Mouse (Mus musculus): ENCODE results near the gene Kif19a.

Kif19a gene

DNA sequence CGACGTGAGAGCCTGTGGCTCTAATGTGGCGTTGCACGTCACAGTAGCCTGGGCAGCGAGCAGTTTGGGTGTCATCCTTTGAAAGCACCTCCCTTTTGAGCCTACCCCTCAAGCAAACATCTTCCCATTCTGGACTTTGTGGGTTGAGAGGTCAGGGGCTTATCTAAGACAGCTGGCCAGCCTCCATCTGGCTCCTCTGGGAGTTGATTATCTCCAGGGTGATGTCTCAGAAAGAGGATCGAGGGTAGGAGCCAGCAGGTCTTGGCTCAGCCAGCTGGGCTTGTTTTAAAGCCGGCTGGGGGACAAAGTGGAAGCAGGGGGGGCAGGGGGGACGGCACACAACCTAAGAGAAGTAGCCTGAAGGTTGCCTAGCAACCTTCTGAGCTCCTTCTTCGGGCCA is 14.9 kb downstream of the Kif19a start:
- no peak for DNase-seq (ENCODE audit: low spot score)

DNA sequence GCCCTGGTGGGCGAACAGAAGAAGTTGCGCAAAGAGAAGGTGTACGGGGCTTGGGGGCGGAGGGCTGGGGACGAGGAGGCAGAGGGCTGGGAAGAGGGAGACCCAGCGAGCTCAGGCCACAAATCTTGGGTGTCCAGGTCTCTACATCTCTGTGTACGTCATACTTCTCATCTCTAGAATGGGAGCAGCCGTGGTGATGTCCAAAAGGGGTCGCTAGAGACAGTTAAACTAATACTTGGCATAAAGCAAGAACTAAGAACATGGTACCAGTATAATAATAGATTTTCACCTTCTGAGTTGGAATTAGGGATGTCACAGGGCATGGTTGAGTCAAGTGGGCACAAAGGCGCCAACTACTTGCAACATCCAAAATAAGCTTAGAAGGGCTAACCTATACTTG is 20.7 kb downstream of the Kif19a start:
- DNase-seq (ENCODE audit: low spot score), result no peak

DNA sequence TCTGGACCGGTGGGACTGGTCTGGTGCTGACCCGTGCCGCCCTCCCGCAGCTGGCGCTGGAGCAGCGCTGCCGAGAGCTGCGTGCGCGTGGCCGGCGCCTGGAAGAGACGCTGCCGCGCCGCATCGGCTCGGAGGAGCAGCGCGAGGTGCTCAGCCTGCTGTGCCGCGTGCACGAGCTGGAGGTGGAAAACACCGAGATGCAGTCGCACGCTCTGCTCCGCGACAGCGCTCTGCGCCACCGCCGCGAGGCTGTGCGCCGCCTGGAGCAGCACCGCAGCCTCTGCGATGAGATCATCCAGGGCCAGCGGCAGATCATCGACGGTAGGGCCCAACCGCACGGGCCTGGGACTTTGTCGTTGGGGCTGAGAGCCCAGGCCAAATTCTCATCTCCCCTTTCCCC is 21.1 kb downstream of the Kif19a start:
- no peak for DNase-seq (ENCODE audit: low spot score)

DNA sequence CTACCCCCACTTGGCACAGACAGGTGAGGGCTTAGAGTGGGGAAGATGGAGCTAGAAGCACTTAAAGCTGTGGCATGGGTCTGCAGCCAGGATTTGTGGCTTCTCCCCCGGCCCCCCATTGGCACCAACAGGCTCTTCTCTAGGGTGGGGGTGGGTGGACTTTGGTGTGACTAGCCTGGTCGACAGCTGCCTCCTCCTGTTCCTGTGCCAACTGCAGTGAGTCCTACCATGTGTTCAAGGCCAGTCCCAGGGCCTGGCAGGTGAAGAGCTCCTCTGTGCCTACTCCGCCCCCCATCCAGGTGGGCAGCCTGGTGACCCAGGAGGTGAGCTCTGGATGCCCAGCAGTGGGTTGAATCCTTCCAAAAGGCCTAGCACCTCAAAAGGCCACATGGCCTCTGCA is 22.4 kb downstream of the Kif19a start:
- DNase-seq (ENCODE audit: low spot score), result no peak

DNA sequence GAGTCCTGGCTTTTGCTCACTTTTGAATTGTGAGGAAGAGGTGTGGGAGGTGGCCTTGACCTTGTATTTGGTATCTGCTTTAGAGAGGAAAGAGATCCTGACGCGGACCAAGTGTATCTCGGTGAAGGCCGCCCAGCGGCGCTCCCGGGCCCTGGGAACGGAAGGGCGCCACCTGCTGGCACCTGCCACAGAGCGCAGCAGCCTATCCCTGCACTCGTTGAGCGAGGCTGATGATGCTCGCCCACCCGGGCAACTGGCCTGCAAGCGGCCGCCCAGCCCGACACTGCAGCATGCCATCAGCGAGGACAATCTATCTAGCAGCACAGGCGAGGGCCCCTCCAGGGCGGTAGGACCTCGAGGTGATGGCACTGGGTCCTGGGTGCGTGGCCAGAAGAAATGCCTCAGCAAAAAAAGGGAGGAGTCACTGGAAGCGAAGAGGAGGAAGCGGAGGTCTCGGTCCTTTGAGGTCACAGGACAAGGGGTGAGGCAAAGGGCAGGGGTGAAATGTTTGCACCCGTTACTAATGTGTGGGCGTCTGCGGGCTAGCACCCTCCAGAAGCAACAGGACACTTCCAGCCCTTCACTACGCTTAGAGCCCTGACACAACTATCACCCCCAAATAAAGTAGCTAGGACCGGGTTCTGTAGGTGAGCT is 24.0 kb downstream of the Kif19a start:
- DNase-seq (ENCODE audit: low spot score), result peak; percentile 79

DNA sequence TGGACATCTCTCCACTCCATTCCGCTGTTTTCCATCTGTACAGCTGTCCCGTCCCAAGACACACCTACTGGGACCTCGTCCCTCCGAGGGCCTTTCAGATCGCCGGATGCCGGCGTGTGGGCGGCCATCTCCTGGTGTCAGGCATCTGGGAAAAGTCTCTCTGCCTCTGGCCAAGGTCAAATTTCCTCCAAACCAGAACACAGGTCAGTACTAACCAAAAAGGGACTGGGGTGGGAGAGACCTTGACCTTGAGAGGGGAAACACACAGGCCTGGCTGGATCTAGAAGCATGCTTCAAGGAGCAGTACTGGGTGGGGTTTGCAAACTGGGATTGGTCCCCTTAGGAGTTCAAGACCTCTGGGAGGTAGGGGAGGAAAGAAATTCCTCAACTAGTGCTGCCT is 24.5 kb downstream of the Kif19a start:
- no peak for DNase-seq (ENCODE audit: low spot score)

DNA sequence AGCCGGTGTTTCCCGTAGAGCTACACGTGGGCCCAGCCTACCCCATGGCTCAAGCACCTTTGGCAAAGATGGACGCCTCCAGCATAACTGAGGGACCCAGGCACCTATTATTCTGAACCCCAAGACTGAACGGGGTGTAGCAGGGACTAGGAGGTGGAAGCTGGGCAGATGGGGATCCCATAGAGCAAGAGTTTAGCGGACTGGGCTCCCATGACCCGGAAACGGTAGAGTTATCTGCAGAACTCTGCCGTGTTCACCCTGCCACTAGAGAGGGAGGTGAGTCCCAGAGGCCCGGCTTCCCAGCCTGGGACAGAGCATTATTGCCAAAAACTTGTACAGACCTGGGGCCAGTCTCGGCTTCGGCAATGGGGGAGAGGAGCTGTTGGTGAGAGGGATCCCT is 25.0 kb downstream of the Kif19a start:
- no peak for DNase-seq (ENCODE audit: low spot score)

DNA sequence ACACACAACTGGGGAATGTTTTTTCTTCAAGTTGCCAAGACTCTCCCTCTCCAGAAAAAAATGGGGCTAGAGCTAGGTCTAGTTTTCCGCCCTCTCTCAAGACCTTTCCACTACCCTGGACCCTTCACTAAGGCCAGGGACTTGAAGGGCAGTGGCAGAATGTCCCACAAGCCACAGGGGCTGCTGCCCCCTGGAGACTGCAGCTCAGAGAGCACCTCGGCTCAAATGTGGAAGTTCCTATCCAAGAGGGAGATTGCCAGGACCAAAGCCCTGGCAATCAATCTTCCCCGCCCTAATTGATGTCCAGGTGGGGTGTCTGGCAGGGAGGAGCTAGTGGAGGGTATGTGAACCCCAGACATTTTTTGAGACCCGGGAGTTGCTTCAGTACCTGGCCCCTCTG is 25.7 kb downstream of the Kif19a start:
- DNase-seq (ENCODE audit: low spot score), result no peak

DNA sequence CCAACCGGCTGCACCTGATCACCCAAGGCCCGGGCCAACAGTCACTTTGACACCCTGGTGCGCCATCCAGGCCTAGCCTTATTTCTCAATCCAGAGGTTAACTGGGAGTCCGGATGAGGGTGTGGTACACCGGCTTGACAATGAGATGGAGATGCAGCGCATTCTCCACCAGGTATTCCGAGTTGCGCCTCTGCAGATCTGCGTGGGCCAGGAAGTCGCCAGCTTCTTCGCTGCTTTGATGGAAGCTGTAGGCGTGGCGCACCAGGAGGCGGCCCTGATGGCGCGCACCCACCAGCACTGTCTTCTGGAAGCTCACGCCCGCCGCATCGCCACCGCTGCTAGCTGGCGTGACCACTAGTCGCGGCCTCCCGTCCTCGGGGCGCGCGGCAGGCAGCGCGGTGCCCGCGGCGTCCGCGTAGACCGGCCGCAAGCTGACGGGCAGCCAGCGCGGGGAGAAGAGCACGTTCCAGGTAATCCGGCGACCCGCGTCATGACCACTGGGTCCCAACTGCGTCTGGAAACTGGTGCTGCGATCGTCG is 26.2 kb downstream of the Kif19a start:
- peak; percentile 51 for DNase-seq (ENCODE audit: low spot score)

DNA sequence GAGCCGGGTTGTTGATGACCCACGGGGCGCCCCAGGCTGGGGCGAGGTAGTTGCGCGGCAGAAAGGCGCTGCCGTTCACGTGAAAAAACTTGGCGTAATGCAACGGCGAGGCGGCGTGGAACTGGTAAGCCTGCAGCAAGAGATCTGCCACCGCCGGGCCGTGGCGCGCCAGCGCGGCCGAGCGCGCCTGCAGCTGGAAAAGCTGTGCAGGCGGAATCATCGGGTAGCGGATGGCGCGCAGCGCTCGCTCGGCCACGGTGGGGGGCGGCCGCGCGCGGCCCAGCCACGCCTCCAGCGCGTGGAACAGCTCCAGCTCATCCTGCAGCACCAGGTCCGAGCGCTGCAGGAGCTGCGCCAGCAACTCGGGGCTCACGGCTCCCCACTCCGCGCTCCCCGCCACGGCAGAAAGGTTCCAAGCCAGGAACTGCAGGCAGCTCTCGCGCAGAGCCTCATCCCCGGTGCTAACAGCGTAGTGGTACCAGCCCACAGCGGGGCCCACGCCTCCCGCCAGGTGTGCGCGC is 26.8 kb downstream of the Kif19a start:
- peak; percentile 34 for DNase-seq (ENCODE audit: low spot score)

DNA sequence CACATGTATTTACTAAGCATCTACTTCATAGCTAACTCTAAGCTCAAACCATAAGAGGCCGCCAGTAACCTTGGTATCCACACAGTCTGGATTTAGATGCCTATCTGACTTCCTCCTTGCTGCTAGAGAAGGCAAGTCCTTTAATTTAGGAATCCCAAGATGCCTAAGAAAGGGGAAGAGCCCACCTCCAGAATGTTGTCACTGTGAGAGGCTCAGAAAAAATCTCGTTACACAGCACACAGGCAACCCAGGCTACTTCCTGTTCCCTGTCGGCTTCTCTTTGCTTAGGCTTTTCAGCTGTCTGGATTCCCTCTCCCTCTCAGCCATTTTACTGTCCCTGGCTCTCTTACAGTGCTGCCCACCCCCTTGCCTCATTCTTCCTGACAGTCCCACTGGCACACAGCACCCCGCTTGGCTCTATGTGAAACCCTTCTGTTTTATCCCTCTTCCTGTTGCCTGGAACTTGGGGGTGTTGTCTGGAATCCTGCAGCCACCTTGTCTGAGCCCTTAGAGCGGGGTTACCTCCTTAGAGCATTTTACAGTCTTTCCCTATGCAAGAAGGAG is 27.8 kb downstream of the Kif19a start:
- DNase-seq (ENCODE audit: low spot score), result no peak

DNA sequence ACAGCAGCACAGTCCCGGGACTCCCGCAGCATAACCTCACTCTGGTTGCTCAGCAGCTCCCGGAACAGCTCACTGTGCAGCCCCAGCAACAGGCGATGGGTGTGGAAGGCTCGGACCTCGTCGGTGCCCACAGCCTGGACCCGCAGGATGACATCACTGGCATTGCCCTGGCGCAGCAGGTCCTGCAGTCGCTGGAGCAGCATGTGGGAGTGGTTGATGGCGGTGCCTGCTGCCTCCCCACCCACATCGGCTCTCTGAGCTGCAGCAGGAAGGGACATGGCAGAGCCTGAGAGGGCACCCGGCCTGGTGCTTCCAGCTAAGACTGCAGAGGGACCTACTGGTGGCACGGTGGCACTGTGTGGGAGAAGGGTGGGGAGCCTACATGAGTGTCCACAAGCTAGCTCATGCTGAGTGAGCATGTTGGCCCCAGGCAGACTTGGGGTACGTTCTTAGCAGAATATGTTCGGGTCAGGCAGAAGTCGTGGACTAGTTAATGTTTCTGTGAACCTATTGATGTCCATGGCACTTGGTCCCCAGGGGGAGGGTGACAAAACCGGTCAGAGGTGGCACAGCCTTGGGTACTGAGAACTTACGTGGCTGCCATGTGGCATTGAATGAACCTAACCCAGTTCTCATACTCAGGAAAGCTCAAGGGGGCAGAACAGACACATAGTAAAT is 28.8 kb downstream of the Kif19a start:
- DNase-seq (ENCODE audit: low spot score), result no peak

DNA sequence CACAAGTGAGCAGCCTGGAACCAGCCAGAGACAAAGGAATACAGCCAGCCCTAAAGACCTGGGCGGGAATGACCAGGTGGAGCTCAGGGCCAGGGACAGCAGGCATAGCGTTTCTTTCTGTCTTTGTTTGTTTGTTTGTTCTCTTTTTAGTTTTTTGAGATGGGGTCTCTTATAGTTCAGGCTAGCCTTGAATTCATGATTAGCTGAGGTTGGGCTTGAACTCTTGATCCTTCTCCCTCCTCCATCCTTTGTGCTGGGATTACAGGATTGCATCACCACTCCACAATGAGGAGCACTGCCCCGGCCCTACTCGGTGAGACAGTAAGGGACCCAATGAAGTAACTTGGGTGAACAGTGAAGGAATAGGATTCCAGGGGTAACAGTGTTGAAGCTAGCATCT is 29.5 kb downstream of the Kif19a start:
- DNase-seq (ENCODE audit: low spot score), result no peak

DNA sequence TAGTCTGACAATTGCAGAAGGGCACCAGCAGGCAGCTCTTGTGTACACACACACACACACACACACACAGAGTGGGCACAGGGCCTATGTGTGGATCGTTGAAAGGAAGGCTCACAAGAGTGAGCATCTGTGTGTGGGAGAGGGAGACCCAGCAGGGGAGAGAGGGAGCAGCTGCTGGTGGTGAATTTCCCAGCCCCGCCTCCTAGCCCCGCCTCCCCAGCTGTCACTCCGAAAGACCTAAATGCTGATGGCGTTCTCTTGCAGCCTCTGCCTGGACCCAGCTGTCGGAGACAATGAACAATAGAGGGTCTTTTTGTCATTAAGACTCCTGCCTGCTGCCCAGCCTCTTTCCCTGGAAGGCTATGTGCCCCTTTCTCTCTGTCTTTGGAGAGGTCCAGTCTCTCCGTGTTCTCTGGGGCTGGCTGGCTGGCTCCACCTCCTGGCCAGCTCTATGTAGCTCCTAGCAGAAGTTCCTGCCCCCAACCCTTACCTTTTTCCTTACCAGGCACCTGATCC is 30.1 kb downstream of the Kif19a start:
- peak; percentile 95 for DNase-seq (ENCODE audit: low spot score)

DNA sequence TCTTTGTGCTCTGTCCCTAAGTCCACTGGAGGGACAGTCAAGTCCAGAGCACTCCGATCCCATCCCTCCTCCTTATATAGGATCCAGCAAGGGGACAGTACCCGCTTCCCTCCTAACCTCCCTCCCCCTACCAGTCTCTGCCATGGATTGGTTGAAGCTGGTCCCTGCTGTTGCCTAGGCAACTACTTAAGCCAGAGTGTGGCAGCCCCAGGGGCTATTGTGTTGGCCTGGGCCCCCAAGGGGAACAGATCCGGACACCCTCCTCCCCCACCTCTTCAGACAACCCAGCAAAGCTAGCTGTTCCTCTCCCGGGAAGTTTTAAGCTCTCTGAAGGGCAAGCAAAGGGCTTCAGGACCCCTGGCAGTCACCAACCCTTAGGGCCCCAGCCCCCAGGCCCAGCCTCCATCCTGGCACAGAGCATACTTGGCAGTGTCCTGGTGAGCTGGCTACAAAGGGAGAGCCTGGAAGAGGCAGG is 30.7 kb downstream of the Kif19a start, which contains the start of gene Btbd17:
Gene Btbd17, minus strand, starts transcription at position 98 of the 475 bp plus-strand sequence.
- DNase-seq (ENCODE audit: low spot score), result peak; percentile 41

DNA sequence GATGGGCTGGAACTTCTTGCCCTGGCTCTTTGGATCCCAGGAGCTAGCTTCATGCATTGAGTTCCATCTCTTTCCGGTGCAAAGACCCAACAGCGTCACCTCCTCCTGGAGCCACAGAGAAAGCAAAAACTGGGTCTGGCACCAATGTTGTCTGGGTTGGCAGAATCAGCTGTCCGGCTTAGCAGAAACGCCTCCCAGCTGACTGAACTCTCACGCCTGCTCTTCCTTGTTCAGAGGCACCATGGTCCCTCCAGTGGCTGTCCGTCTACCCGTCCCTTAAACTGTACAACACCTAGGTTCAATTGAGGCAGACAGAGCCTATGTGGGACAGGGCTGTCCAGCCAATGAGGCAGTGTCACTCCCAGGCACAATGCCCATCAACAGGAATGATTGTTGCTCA is 32.0 kb downstream of the Kif19a start:
- no peak for DNase-seq (ENCODE audit: low spot score)

DNA sequence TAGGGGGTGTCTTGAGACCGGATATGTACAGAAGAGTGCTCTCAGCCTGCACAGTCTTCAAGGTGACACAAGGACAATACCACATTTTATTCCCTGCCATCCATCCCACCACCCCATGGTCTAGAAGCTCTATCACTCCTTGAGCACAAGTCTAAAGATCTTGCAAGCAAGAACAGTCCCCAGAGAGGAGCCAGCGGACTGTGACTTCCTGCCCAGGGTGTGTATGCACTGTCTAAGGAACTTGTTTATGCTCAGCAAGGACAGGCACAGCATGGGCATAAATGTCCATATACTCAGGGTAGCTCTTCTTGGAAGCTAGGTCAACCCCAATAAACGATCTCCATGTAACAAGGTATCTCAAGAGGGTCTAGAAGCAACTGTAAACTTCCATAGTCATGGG is 32.8 kb downstream of the Kif19a start:
- no peak for DNase-seq (ENCODE audit: low spot score)

DNA sequence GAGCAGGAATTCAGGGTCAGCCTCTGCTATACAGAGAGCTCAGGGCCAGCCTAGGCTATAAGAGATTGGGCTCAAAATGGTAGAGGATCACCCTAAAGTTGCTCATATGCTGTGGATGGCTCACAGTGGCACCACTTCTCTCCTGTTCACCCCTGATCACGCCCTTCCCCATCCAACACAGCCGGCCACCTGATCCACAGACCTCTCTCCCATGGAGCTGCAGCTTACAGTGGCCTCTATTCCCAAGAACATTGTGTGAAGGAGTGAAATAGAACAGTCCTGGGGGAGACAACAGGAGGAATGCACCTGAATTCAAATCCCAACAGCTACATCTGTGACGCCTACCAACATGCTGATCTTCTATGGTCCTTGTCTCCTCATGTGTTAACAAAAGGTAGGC is 33.4 kb downstream of the Kif19a start, which contains the start of gene Gpr142:
Gene Gpr142, plus strand, starts transcription at position 301 of the 400 bp plus-strand sequence.
- DNase-seq (ENCODE audit: low spot score), result no peak

DNA sequence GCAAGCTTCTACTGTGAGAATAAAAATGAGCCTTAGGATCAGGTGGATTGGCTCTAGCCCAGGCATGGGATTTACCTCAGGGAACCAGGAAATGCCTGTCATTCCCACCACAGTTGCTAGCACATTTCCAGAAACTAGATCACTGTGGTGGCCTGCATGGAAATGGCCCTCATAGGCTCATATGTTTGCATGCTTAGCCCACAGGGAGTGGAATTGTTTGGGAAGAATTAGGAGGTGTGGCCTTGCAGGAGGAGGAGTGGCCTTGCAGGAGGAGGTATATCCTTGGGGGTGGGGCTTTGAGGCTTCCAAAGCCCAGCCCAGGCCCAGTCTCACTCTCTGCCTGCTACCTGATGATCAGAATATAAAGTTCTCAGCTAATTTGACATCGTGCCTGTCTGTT is 36.7 kb downstream of the Kif19a start:
- DNase-seq (ENCODE audit: low spot score), result no peak

DNA sequence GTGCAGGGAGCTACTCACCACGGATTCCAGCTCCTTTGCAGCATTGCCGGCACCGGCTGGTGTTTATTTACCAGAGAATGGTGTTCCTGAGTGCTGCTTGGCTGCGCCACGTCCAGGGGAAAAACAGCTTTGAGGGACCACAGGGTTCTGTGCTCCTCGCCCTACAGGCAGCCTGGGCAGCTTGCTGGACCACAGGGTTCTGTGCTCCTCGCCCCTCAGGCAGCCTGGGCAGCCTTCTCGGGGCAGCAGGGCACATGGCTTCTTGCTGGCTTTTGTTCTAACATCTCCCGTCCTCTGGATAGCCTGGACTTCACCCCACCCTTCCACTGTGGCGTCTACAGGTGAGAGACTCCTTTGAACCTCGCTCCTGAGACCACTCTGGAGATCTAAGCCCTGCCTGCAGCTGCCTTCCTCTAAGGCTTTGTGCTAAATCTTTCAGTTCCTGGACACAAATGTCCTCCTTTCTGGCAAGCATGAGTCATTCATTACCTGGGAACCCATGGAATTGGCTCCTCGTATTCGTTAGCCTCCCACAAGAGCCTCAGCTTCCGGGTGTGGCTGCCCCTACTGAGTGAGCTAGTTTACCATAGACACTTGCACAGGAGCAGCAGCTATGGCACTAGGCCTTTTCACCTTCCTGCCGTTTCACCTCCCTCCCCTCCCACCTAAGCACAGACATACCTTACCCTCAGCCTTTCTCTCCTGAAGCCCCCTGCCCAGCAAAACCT is 37.5 kb downstream of the Kif19a start:
- no peak for DNase-seq (ENCODE audit: low spot score)

DNA sequence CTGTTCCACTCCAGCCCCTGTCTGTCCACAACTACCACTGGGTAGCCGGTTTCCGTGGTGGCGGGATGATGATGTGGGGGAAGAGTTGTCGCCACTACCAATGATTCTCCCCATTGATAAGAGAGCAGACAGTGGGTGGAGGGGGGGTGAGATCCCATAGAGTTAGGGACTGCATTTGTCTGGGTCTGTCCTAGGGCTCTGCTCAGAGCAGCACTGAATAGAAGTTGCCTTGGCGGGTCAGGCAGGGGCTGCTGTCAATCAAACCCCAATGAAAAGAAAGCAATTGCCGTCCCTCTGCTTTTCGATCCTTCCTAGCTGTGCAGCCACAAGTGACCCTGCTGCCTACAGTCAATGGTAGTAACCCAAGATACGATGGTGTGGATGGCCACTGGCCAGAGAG is 38.8 kb downstream of the Kif19a start:
- no peak for DNase-seq (ENCODE audit: low spot score)

DNA sequence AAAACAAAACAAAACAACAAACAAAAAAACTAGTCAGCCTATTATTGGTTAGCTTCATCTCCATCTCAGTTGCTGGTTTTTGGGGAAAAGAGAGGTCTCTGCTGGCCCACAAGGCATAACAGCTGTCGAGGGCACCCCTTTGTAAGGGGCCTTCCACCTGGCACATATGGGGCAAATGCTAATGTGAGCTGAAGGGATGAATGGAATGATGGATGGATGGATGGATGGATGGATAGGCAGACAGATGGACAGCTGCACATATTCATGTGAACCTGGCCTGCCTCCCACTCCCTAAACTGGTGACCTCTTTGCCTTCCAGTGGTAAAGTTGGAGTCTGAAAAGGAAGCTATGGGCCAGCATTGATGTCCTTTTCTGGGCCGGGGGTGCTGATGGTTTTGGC is 41.8 kb downstream of the Kif19a start:
- no peak for DNase-seq (ENCODE audit: low spot score)
